Mouse (Mus musculus) intestine, postnatal 0 days (tissue): ENCODE measurements at regions not wholly inside any gene's neighbourhood (a gene's known extent, or its start where the extent isn't known, plus 50 kb on each side); places are given as distances from the start of the nearest gene placed in this dataset.
A peak's percentile ranks its signal among the peaks of the same experiment; 100 is the strongest.

ENCODE experiments used
- ATAC-seq: fragments of 200-750 bp; cut with Nextera tagmentation; 2 replicates; pipeline ENCODE4 v1.8.0; 2017; ENCODE audit warnings: mild to moderate bottlenecking, moderate TSS enrichment, moderate library complexity
- H3K27ac ChIP-seq: fragments of 300-500 bp; sonication (generic); 2 replicates; pipeline ENCODE4 v1.5.1; 2014; ENCODE audit warnings: mild to moderate bottlenecking, low read depth, low read length, moderate library complexity
- H3K27me3 ChIP-seq: fragments of 300-500 bp; sonication (generic); replicated peaks from 2 replicates; pipeline ENCODE4 v1.6.1; 2014; ENCODE audit warnings: low read length, mixed read lengths; ENCODE audit not compliant: control insufficient read depth, insufficient read depth
- H3K36me3 ChIP-seq: fragments of 300-500 bp; sonication (generic); 2 replicates; pipeline ENCODE4 v1.6.1; 2014; ENCODE audit warnings: mild to moderate bottlenecking, moderate library complexity; ENCODE audit not compliant: control insufficient read depth, insufficient read depth
- H3K4me1 ChIP-seq: fragments of 300-500 bp; sonication (generic); replicated peaks from 2 replicates; pipeline ENCODE4 v1.6.1; 2014; ENCODE audit warnings: antibody characterized with exemption, low read length, mixed read lengths; ENCODE audit not compliant: control insufficient read depth, insufficient read depth
- H3K4me2 ChIP-seq: fragments of 300-500 bp; sonication (generic); replicated peaks from 2 replicates; pipeline ENCODE4 v1.6.1; 2014; ENCODE audit warnings: low read depth, mild to moderate bottlenecking, moderate library complexity
- H3K4me3 ChIP-seq: fragments of 300-500 bp; sonication (generic); 2 replicates; pipeline ENCODE4 v1.5.1; 2014; ENCODE audit warnings: low read depth, low read length
- H3K9ac ChIP-seq: fragments of 300-500 bp; sonication (generic); 2 replicates; pipeline ENCODE4 v1.6.1; 2014; ENCODE audit warnings: mild to moderate bottlenecking, low read depth, low read length
- H3K9me3 ChIP-seq: fragments of 300-500 bp; sonication (generic); 2 replicates; pipeline ENCODE4 v1.6.1; 2016; ENCODE audit warnings: mixed run types; ENCODE audit not compliant: control insufficient read depth
- CTCF ChIP-seq: sonication (generic); IDR thresholded peaks from 2 replicates; pipeline ENCODE4 v1.5.1; 2016; ENCODE audit warnings: low read depth, mild to moderate bottlenecking, control low read depth, antibody characterized with exemption, moderate library complexity
- WGBS: fragments of 180-500 bp; shearing (Covaris S2); extraction: QIAGEN DNeasy Blood & Tissue Kit; methylation state at CpG from one replicate; pipeline ENCODE4 v1.1.7; 2014; 5-methylcytosine and 5-hydroxymethylcytosine counted together

- WGBS, result 77% methylated on average over 3 of the region's 3 CpGs
- Histone ChIP-seq H3K4me3 (no peak overlapping the region), H3K36me3 (no peaks in the 10 kb centered on the region), H3K4me2 (no peak overlapping the region), H3K27me3 (no peaks in the 10 kb centered on the region), H3K27ac (no peak overlapping the region), H3K9ac (no peak overlapping the region), H3K4me1 (no peaks in the 10 kb centered on the region), H3K9me3 (no peaks in the 10 kb centered on the region)
- ATAC-seq, result no peak
- no peak for TF ChIP-seq CTCF
These were observed 535.3 kb upstream of the Adgrl3 start for GRCm38 (mm10) chr5:80484676-80485075.

- Histone ChIP-seq H3K9ac (no peak overlapping the region), H3K27me3 (no peaks in the 10 kb centered on the region), H3K9me3 (no peaks in the 10 kb centered on the region), H3K27ac (no peak overlapping the region), H3K4me1 (no peaks in the 10 kb centered on the region), H3K36me3 (no peaks in the 10 kb centered on the region), H3K4me3 (no peak overlapping the region), H3K4me2 (no peak overlapping the region)
- ATAC-seq, result no peak
- no peak for TF ChIP-seq CTCF
- 76% methylated on average over 1 of the region's 1 CpGs for WGBS
These were observed 531.6 kb upstream of the Adgrl3 start for GRCm38 (mm10) chr5:80488332-80488731.

DNA sequence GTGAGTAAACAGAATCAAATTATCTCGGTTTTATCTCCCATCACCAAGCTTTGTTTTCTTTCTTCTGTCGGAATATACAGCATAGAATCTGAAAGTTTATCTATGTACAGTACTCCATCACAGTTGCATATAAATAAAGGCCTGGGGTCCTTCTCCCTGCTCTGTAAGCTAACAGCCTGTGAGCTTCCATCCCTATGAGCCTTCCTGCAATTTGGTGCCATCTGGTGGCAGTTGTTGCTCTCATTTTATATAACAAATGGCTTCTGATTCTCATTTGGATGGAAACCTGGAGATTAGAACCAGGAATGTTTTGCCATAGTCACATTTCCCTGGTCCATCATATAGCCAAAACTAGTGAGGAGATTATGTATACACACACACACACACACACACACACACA is 511.3 kb upstream of the Adgrl3 start:
- Histone ChIP-seq H3K36me3 (no peaks in the 10 kb centered on the region), H3K4me3 (no peak overlapping the region), H3K9ac (no peak overlapping the region), H3K9me3 (no peaks in the 10 kb centered on the region), H3K4me1 (no peaks in the 10 kb centered on the region), H3K4me2 (no peak overlapping the region), H3K27me3 (no peaks in the 10 kb centered on the region), H3K27ac (no peak overlapping the region)
- 25% methylated on average over 2 of the region's 2 CpGs for WGBS
- peak; percentile 65 for TF ChIP-seq CTCF
- ATAC-seq, result no peak

- no peaks in the 10 kb centered on the region for H3K4me1 ChIP-seq
- no peak overlapping the region for H3K9ac ChIP-seq
- no peak for ATAC-seq
- no peak overlapping the region for H3K4me3 ChIP-seq
- H3K9me3 ChIP-seq, result no peaks in the 10 kb centered on the region
- H3K4me2 ChIP-seq, result no peak overlapping the region
- no peak overlapping the region for H3K27ac ChIP-seq
- H3K27me3 ChIP-seq, result no peaks in the 10 kb centered on the region
- no peaks in the 10 kb centered on the region for H3K36me3 ChIP-seq
- WGBS, result 78% methylated on average over 1 of the region's 1 CpGs
- no peak for TF ChIP-seq CTCF
These were observed 479.9 kb upstream of the Adgrl3 start for GRCm38 (mm10) chr5:80539997-80540396.

GRCm38 (mm10) chr5:80551673-80552072 is 468.3 kb upstream of the Adgrl3 start:
- 78% methylated on average over 7 of the region's 7 CpGs for WGBS
- Histone ChIP-seq H3K36me3 (no peaks in the 10 kb centered on the region), H3K4me1 (no peaks in the 10 kb centered on the region), H3K27me3 (no peaks in the 10 kb centered on the region), H3K4me2 (no peak overlapping the region), H3K9ac (no peak overlapping the region), H3K9me3 (no peaks in the 10 kb centered on the region), H3K27ac (no peak overlapping the region), H3K4me3 (no peak overlapping the region)
- no peak for ATAC-seq
- no peak for TF ChIP-seq CTCF

GRCm38 (mm10) chr5:80578741-80579140 is 441.2 kb upstream of the Adgrl3 start:
- H3K9ac ChIP-seq, result no peak overlapping the region
- H3K27ac ChIP-seq, result no peak overlapping the region
- no peak for ATAC-seq
- H3K4me2 ChIP-seq, result no peak overlapping the region
- no peaks in the 10 kb centered on the region for H3K9me3 ChIP-seq
- H3K27me3 ChIP-seq, result no peaks in the 10 kb centered on the region
- no peaks in the 10 kb centered on the region for H3K36me3 ChIP-seq
- TF ChIP-seq CTCF, result no peak
- H3K4me1 ChIP-seq, result no peaks in the 10 kb centered on the region
- no peak overlapping the region for H3K4me3 ChIP-seq
- 75% methylated on average over 1 of the region's 1 CpGs for WGBS

- WGBS, result 97% methylated on average over 3 of the region's 3 CpGs
- H3K36me3 ChIP-seq, result no peaks in the 10 kb centered on the region
- H3K27me3 ChIP-seq, result no peaks in the 10 kb centered on the region
- no peak for ATAC-seq
- TF ChIP-seq CTCF, result no peak
- H3K4me2 ChIP-seq, result no peak overlapping the region
- H3K4me1 ChIP-seq, result no peaks in the 10 kb centered on the region
- no peaks in the 10 kb centered on the region for H3K9me3 ChIP-seq
- H3K27ac ChIP-seq, result no peak overlapping the region
- H3K4me3 ChIP-seq, result no peak overlapping the region
- no peak overlapping the region for H3K9ac ChIP-seq
These were observed 408.4 kb upstream of the Adgrl3 start for GRCm38 (mm10) chr5:80611571-80611970.
